Mouse (Mus musculus): Measurements from ENCODE around the gene Foxp1. TPM values are rescaled to one million over a fixed set of nuclear protein-coding genes. Genes with fewer than 3 reads are reported as not detected.

Foxp1 gene
- polyA plus RNA-seq, 1 experiment from 2014 or later = 77.5 TPM

GRCm38 (mm10) chr6:99439214-99439877 lies 83.2 kb downstream of the Foxp1 start:
- Histone ChIP-seq H3K4me3 (replicated peaks) (no peak overlapping the region), H3K9me3 (replicated peaks) (no peaks in the 10 kb centered on the region), H3K27ac (replicated peaks) (peak overlapping the region; percentile 82), H3K9ac (peak overlapping the region; percentile 0; the same call in 1 of the 2 replicates), H3K4me2 (replicated peaks) (0 out of 2 replicates have a peak overlapping the region, but pooled peaks have one; percentile 2), H3K36me3 (no peaks in the 10 kb centered on the region), H3K4me1 (peaks cover 33% of the 10 kb centered on the region), H3K27me3 (no peaks in the 10 kb centered on the region)
- peak; percentile 30; the same call in 1 of the 2 replicates for ATAC-seq (ENCODE audit: insufficient number of reproducible peaks, low FRiP score, low TSS enrichment, low read depth)
- 29% methylated on average over 9 of the region's 9 CpGs for WGBS

DNA sequence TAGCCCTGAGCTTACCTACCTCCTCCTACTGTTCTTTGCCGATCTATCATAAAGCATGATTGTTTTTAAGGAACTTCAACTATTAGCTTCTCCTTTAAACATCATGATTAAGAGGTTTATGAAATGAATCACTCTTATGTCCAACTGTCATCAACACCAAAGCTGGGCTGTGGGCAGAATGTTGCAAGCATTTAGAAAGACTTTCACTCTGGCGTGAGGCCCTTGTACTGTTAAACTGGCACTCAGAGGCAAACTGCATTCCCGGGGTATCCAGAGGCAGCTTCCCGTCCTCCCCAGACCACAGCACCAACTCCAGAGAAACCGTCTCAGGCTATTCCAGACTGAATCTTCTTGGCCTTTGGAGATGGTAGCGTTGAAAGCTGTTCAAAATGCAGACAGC lies 86.2 kb downstream of the Foxp1 start:
- 84% methylated on average over 6 of the region's 6 CpGs for WGBS
- Histone ChIP-seq H3K36me3 (no peaks in the 10 kb centered on the region), H3K9ac (no peak overlapping the region), H3K4me1 (peaks cover 29% of the 10 kb centered on the region), H3K9me3 (replicated peaks) (no peaks in the 10 kb centered on the region), H3K27me3 (no peaks in the 10 kb centered on the region), H3K27ac (replicated peaks) (no peak overlapping the region), H3K4me3 (replicated peaks) (no peak overlapping the region), H3K4me2 (replicated peaks) (no peak overlapping the region)
- ATAC-seq (ENCODE audit: insufficient number of reproducible peaks, low FRiP score, low TSS enrichment, low read depth) = no peak

- Histone ChIP-seq H3K36me3 (no peaks in the 10 kb centered on the region), H3K4me3 (replicated peaks) (no peak overlapping the region), H3K9me3 (replicated peaks) (no peaks in the 10 kb centered on the region), H3K27me3 (no peaks in the 10 kb centered on the region), H3K4me1 (peaks cover 18% of the 10 kb centered on the region), H3K9ac (no peak overlapping the region), H3K4me2 (replicated peaks) (no peak overlapping the region), H3K27ac (replicated peaks) (no peak overlapping the region)
- WGBS = 91% methylated on average over 10 of the region's 10 CpGs
- ATAC-seq (ENCODE audit: insufficient number of reproducible peaks, low FRiP score, low TSS enrichment, low read depth) = no peak
These were observed 87.4 kb downstream of the Foxp1 start for GRCm38 (mm10) chr6:99435140-99435539.

DNA sequence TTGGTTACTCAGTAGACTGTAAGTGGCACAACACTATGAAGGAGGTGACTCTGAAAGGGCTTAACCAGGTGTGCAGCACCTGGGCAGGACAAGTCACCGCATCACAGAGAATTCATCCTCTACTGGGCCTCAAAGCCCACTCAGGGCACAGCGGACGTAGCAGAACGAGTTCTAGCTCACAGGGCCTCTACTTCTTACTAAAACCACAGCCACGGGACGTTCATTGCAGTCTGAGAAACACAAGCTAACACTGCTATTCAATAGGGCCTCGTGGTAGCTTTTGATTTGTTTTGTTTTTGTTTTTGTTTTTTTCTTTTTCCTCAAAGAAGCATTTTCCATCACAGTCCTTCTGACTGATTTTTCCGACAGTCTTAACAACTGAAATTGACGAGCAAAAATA lies 89.5 kb downstream of the Foxp1 start:
- no peak overlapping the region for H3K4me3 ChIP-seq (replicated peaks)
- no peaks in the 10 kb centered on the region for H3K4me1 ChIP-seq
- no peaks in the 10 kb centered on the region for H3K27me3 ChIP-seq
- no peaks in the 10 kb centered on the region for H3K36me3 ChIP-seq
- H3K9ac ChIP-seq = no peak overlapping the region
- no peak for ATAC-seq (ENCODE audit: insufficient number of reproducible peaks, low FRiP score, low TSS enrichment, low read depth)
- no peaks in the 10 kb centered on the region for H3K9me3 ChIP-seq (replicated peaks)
- WGBS = 68% methylated on average over 9 of the region's 9 CpGs
- no peak overlapping the region for H3K27ac ChIP-seq (replicated peaks)
- no peak overlapping the region for H3K4me2 ChIP-seq (replicated peaks)

GRCm38 (mm10) chr6:99431941-99432340 lies 90.6 kb downstream of the Foxp1 start:
- H3K4me3 ChIP-seq (replicated peaks) = no peak overlapping the region
- WGBS = 58% methylated on average over 4 of the region's 4 CpGs
- H3K27me3 ChIP-seq = no peaks in the 10 kb centered on the region
- no peak for ATAC-seq (ENCODE audit: insufficient number of reproducible peaks, low FRiP score, low TSS enrichment, low read depth)
- H3K9me3 ChIP-seq (replicated peaks) = no peaks in the 10 kb centered on the region
- H3K27ac ChIP-seq (replicated peaks) = no peak overlapping the region
- H3K4me2 ChIP-seq (replicated peaks) = no peak overlapping the region
- no peaks in the 10 kb centered on the region for H3K4me1 ChIP-seq
- no peaks in the 10 kb centered on the region for H3K36me3 ChIP-seq
- no peak overlapping the region for H3K9ac ChIP-seq

DNA sequence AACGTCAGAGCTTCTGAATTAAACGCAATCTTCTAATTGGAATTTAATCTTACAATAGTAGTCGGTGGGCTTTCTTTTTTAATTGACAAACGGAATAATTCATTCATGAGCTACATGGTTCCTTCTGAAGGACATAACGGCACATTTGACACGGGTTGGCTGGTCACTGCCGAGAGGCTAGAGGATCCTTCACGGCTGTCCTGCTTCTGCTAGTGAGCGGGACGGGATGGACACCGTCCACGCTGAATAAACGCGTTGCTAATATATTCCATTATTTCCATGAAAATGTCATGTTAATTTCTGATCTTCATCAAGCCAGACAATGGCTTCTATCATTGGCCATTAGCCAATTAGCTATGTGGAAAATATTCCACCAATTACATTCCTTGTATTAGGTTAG lies 92.0 kb downstream of the Foxp1 start:
- Histone ChIP-seq H3K27ac (replicated peaks) (no peak overlapping the region), H3K4me3 (replicated peaks) (no peak overlapping the region), H3K9me3 (replicated peaks) (no peaks in the 10 kb centered on the region), H3K4me2 (replicated peaks) (no peak overlapping the region), H3K9ac (no peak overlapping the region), H3K27me3 (no peaks in the 10 kb centered on the region), H3K4me1 (no peaks in the 10 kb centered on the region), H3K36me3 (no peaks in the 10 kb centered on the region)
- no peak for ATAC-seq (ENCODE audit: insufficient number of reproducible peaks, low FRiP score, low TSS enrichment, low read depth)
- WGBS = 94% methylated on average over 14 of the region's 14 CpGs

GRCm38 (mm10) chr6:99429378-99430131 lies 93.0 kb downstream of the Foxp1 start:
- 79% methylated on average over 16 of the region's 16 CpGs for WGBS
- H3K9me3 ChIP-seq (replicated peaks) = no peaks in the 10 kb centered on the region
- no peak overlapping the region for H3K27ac ChIP-seq (replicated peaks)
- no peak overlapping the region for H3K9ac ChIP-seq
- H3K27me3 ChIP-seq = no peaks in the 10 kb centered on the region
- no peaks in the 10 kb centered on the region for H3K4me1 ChIP-seq
- no peak overlapping the region for H3K4me2 ChIP-seq (replicated peaks)
- H3K36me3 ChIP-seq = no peaks in the 10 kb centered on the region
- no peak overlapping the region for H3K4me3 ChIP-seq (replicated peaks)
- ATAC-seq (ENCODE audit: insufficient number of reproducible peaks, low FRiP score, low TSS enrichment, low read depth) = no peak

GRCm38 (mm10) chr6:99428961-99429360 lies 93.6 kb downstream of the Foxp1 start:
- no peak overlapping the region for H3K4me3 ChIP-seq (replicated peaks)
- no peak overlapping the region for H3K27ac ChIP-seq (replicated peaks)
- no peaks in the 10 kb centered on the region for H3K4me1 ChIP-seq
- H3K27me3 ChIP-seq = no peaks in the 10 kb centered on the region
- no peak overlapping the region for H3K9ac ChIP-seq
- 15% methylated on average over 2 of the region's 2 CpGs for WGBS
- H3K9me3 ChIP-seq (replicated peaks) = no peaks in the 10 kb centered on the region
- no peak overlapping the region for H3K4me2 ChIP-seq (replicated peaks)
- no peak for ATAC-seq (ENCODE audit: insufficient number of reproducible peaks, low FRiP score, low TSS enrichment, low read depth)
- H3K36me3 ChIP-seq = no peaks in the 10 kb centered on the region

DNA sequence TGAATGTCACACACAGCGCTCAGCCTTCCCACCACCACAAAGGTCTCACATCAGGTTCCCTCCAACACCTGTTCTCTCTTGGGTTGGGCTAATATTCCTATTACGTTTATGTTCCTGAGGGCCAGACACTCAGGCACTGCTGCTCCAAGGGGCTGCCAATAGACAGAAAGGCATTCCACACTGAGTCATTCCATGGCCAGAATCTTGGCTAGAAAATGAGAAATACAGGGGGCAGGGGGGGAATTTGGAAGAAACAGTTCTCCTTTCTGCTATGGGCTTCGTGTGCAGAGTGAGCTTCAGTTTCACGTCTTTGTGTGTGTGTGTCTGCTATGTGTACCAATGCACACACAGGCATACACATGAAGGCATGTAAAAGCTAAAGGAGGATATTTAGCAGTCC lies 95.2 kb downstream of the Foxp1 start:
- H3K9me3 ChIP-seq (replicated peaks) = no peaks in the 10 kb centered on the region
- no peak overlapping the region for H3K9ac ChIP-seq
- no peak for ATAC-seq (ENCODE audit: insufficient number of reproducible peaks, low FRiP score, low TSS enrichment, low read depth)
- H3K4me1 ChIP-seq = no peaks in the 10 kb centered on the region
- H3K27me3 ChIP-seq = no peaks in the 10 kb centered on the region
- no peak overlapping the region for H3K4me2 ChIP-seq (replicated peaks)
- H3K36me3 ChIP-seq = no peaks in the 10 kb centered on the region
- no peak overlapping the region for H3K4me3 ChIP-seq (replicated peaks)
- WGBS = 78% methylated on average over 4 of the region's 4 CpGs
- H3K27ac ChIP-seq (replicated peaks) = no peak overlapping the region

- Histone ChIP-seq H3K4me2 (replicated peaks) (no peak overlapping the region), H3K4me1 (no peaks in the 10 kb centered on the region), H3K9me3 (replicated peaks) (no peaks in the 10 kb centered on the region), H3K27ac (replicated peaks) (no peak overlapping the region), H3K4me3 (replicated peaks) (no peak overlapping the region), H3K27me3 (no peaks in the 10 kb centered on the region), H3K36me3 (no peaks in the 10 kb centered on the region), H3K9ac (no peak overlapping the region)
- ATAC-seq (ENCODE audit: insufficient number of reproducible peaks, low FRiP score, low TSS enrichment, low read depth) = no peak
- 47% methylated on average over 3 of the region's 3 CpGs for WGBS
These were observed 97.5 kb downstream of the Foxp1 start for GRCm38 (mm10) chr6:99425044-99425443.

GRCm38 (mm10) chr6:99420666-99421065 lies 101.9 kb downstream of the Foxp1 start:
- H3K4me3 ChIP-seq (replicated peaks) = no peak overlapping the region
- H3K9ac ChIP-seq = no peak overlapping the region
- no peak overlapping the region for H3K4me2 ChIP-seq (replicated peaks)
- H3K36me3 ChIP-seq = no peaks in the 10 kb centered on the region
- no peak for ATAC-seq (ENCODE audit: insufficient number of reproducible peaks, low FRiP score, low TSS enrichment, low read depth)
- H3K4me1 ChIP-seq = no peaks in the 10 kb centered on the region
- H3K27ac ChIP-seq (replicated peaks) = no peak overlapping the region
- no peaks in the 10 kb centered on the region for H3K9me3 ChIP-seq (replicated peaks)
- 79% methylated on average over 8 of the region's 8 CpGs for WGBS
- no peaks in the 10 kb centered on the region for H3K27me3 ChIP-seq

DNA sequence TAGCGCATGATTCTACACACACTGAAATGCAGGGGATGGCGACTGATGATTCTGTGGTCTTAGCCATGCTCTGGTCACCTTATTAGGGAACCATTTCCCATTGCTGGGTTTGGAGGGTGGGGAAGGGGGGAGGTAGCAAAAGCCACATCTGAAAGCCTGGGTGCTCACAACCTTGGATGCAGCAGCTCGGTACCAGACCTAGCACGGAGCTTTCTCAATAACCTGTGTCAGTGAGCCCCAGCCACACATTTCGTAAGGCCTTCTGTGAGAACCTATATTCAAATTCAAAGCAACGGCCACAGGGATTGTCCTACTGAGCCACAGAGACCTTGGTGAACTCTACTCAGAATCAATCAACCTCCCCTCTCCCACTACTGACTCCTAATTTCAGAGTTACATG lies 109.9 kb downstream of the Foxp1 start:
- no peak overlapping the region for H3K9ac ChIP-seq
- no peaks in the 10 kb centered on the region for H3K4me1 ChIP-seq
- H3K27ac ChIP-seq (replicated peaks) = no peak overlapping the region
- no peaks in the 10 kb centered on the region for H3K9me3 ChIP-seq (replicated peaks)
- no peak for ATAC-seq (ENCODE audit: insufficient number of reproducible peaks, low FRiP score, low TSS enrichment, low read depth)
- H3K27me3 ChIP-seq = no peaks in the 10 kb centered on the region
- no peak overlapping the region for H3K4me3 ChIP-seq (replicated peaks)
- H3K36me3 ChIP-seq = no peaks in the 10 kb centered on the region
- WGBS = 90% methylated on average over 6 of the region's 6 CpGs
- no peak overlapping the region for H3K4me2 ChIP-seq (replicated peaks)
